Mouse (Mus musculus) testis, adult 2 months (tissue): ENCODE results near the gene Tbc1d16.

Experiments used
- CTCF ChIP-seq: fragments of 200-500 bp; IDR thresholded peaks from 2 replicates; pipeline ENCODE4 v1.5.1; 2012; ENCODE audit warnings: low read depth, mild to moderate bottlenecking, inconsistent platforms, low read length, moderate library complexity; ENCODE audit not compliant: control insufficient read depth, insufficient read depth, insufficient replicate concordance
- POLR2A ChIP-seq: fragments of 200-500 bp; IDR thresholded peaks from 2 replicates; pipeline ENCODE4 v1.6.1; 2012; ENCODE audit warnings: low read depth, mild to moderate bottlenecking, inconsistent platforms, low read length, moderate library complexity; ENCODE audit not compliant: control insufficient read depth

DNA sequence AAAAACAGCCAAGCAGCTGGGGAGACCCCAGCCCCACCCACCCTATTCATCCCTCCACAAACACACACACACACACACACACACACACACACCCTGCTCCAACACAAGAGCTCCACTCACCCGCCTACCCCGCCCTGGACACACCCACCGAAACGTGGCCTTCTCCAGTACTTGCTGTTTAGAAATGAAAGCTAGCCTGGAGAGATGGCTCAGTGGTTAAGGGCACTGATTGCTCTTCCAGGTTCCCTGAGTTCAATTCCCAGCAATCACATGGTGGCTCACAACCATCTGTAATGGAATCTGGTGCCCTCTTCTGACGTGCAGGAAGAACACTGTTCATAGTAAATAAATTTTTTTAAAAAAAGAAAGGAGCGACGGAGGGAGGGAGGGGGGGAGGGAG, 37.5 kb upstream of the Tbc1d16 start:
- TF ChIP-seq CTCF = no peak
- TF ChIP-seq POLR2A = no peak
